Mouse (Mus musculus) CH12.LX (cell line): ENCODE measurements around the gene Vps45. TPM values are rescaled to one million over a fixed set of nuclear protein-coding genes. Genes with fewer than 3 reads are reported as not detected.

Experiments
- DNase-seq: peaks from one replicate; pipeline ENCODE4 v3.0.0-alpha.2; 2013; ENCODE audit errors: extremely low read depth
- H3K27ac ChIP-seq: 2 replicates; pipeline ENCODE4 v1.5.1; 2012; ENCODE audit warnings: low read depth, mild to moderate bottlenecking, control low read depth, moderate library complexity; ENCODE audit not compliant: insufficient read depth
- H3K27me3 ChIP-seq: replicated peaks from 2 replicates; pipeline ENCODE3; 2012; ENCODE audit warnings: inconsistent platforms
- H3K36me3 ChIP-seq, 2 experiments: replicated peaks in 1 of 2; 2 replicates each; pipeline versions ENCODE3 to v1.6.1; 2012; ENCODE audit warnings: inconsistent platforms in 1 of 2, low read length in 1 of 2, mild to moderate bottlenecking in 1 of 2, mixed read lengths in 1 of 2, moderate library complexity in 1 of 2; ENCODE audit not compliant: control insufficient read depth in 1 of 2, insufficient read depth in 1 of 2
- H3K4me1 ChIP-seq, 2 experiments: 2 replicates each; pipeline ENCODE4 v1.6.1; 2012; ENCODE audit warnings: inconsistent platforms in 1 of 2, moderate library complexity in 1 of 2; ENCODE audit not compliant: insufficient read depth in 2 of 2, control insufficient read depth in 1 of 2
- H3K4me2 ChIP-seq: 2 replicates; pipeline ENCODE4 v1.6.1; 2012; ENCODE audit warnings: low read depth, mild to moderate bottlenecking, control low read depth; ENCODE audit not compliant: poor library complexity, insufficient read depth, severe bottlenecking
- H3K4me3 ChIP-seq, 3 experiments: fragments of 150-350 bp in 1 of 3; sonication (generic) in 1 of 3; replicated peaks in 1 of 3; 2 replicates each; pipeline versions ENCODE3 to v1.5.1; 2011 to 2012; ENCODE audit warnings: low read depth in 2 of 3, low read length in 2 of 3, mild to moderate bottlenecking in 2 of 3, moderate library complexity in 2 of 3, control low read depth in 1 of 3, improper control_type of control experiment in 1 of 3, inconsistent platforms in 1 of 3, mixed read lengths in 1 of 3; ENCODE audit not compliant: poor library complexity in 1 of 3
- H3K79me2 ChIP-seq: replicated peaks from 2 replicates; pipeline ENCODE4 v1.6.1; 2012; ENCODE audit warnings: mild to moderate bottlenecking, moderate library complexity; ENCODE audit not compliant: control insufficient read depth, poor library complexity, insufficient read depth, severe bottlenecking; ENCODE audit errors: extremely low read depth
- H3K9ac ChIP-seq: 2 replicates; pipeline ENCODE4 v1.6.1; 2012; ENCODE audit warnings: low read depth, mild to moderate bottlenecking, control low read depth, moderate library complexity; ENCODE audit not compliant: insufficient read depth
- H3K9me3 ChIP-seq: replicated peaks from 2 replicates; pipeline ENCODE3; 2012; ENCODE audit warnings: low read length, inconsistent platforms, mixed read lengths
- BHLHE40 ChIP-seq: IDR thresholded peaks from 2 replicates; pipeline ENCODE4 v1.6.1; 2011; ENCODE audit warnings: mild to moderate bottlenecking, low read depth, low read length, improper control_type of control experiment
- ELF1 ChIP-seq: IDR thresholded peaks from 2 replicates; pipeline ENCODE4 v1.6.1; 2014; ENCODE audit warnings: low read depth, mild to moderate bottlenecking, inconsistent platforms, low read length, improper control_type of control experiment
- GABPA ChIP-seq: IDR thresholded peaks from 2 replicates; pipeline ENCODE4 v1.6.1; 2012; ENCODE audit warnings: low read depth, low read length, improper control_type of control experiment, inconsistent platforms; ENCODE audit not compliant: insufficient replicate concordance
- IRF4 ChIP-seq: IDR thresholded peaks from 2 replicates; pipeline ENCODE4 v1.6.1; 2014; ENCODE audit warnings: low read depth, mild to moderate bottlenecking, inconsistent platforms, low read length, improper control_type of control experiment
- MAFK ChIP-seq: IDR thresholded peaks from 2 replicates; pipeline ENCODE4 v1.6.1; 2011; ENCODE audit warnings: low read length, improper control_type of control experiment; ENCODE audit not compliant: insufficient replicate concordance
- MAZ ChIP-seq: IDR thresholded peaks from 2 replicates; pipeline ENCODE4 v1.6.1; 2012; ENCODE audit warnings: low read depth, mild to moderate bottlenecking, inconsistent platforms, low read length, improper control_type of control experiment, moderate library complexity
- MEF2A ChIP-seq: IDR thresholded peaks from 2 replicates; pipeline ENCODE4 v1.6.1; 2014; ENCODE audit warnings: low read depth, mild to moderate bottlenecking, inconsistent platforms, low read length, improper control_type of control experiment, borderline replicate concordance
- MXI1 ChIP-seq: IDR thresholded peaks from 2 replicates; pipeline ENCODE4 v1.6.1; 2011; ENCODE audit warnings: mild to moderate bottlenecking, low read depth, low read length, improper control_type of control experiment
- MYC ChIP-seq: IDR thresholded peaks from 2 replicates; pipeline ENCODE4 v1.6.1; 2011; ENCODE audit warnings: low read depth, mild to moderate bottlenecking, improper control_type of control experiment, low read length
- NRF1 ChIP-seq: IDR thresholded peaks from 2 replicates; pipeline ENCODE4 v1.6.1; 2014; ENCODE audit warnings: low read depth, mild to moderate bottlenecking, inconsistent platforms, low read length, improper control_type of control experiment, moderate library complexity
- PAX5 ChIP-seq: IDR thresholded peaks from 2 replicates; pipeline ENCODE4 v1.6.1; 2012; ENCODE audit warnings: low read length, inconsistent platforms, mixed read lengths
- POLR2AphosphoS2 ChIP-seq: IDR thresholded peaks from 2 replicates; pipeline ENCODE4 v1.6.1; 2011; ENCODE audit warnings: low read depth, low read length, improper control_type of control experiment
- SIN3A ChIP-seq: IDR thresholded peaks from 2 replicates; pipeline ENCODE4 v1.6.1; 2012; ENCODE audit warnings: low read length, improper control_type of control experiment, inconsistent platforms
- SMC3 ChIP-seq: IDR thresholded peaks from 2 replicates; pipeline ENCODE4 v1.6.1; 2011; ENCODE audit warnings: low read depth, low read length, improper control_type of control experiment
- USF2 ChIP-seq: conservative IDR thresholded peaks from 2 replicates; pipeline ENCODE4 v1.6.1; 2011; ENCODE audit warnings: low read depth, low read length, improper control_type of control experiment
- ZC3H11A ChIP-seq: IDR thresholded peaks from 2 replicates; pipeline ENCODE4 v1.6.1; 2012; ENCODE audit warnings: low read depth, mild to moderate bottlenecking, inconsistent platforms, low read length, improper control_type of control experiment
- ZKSCAN1 ChIP-seq: IDR thresholded peaks from 2 replicates; pipeline ENCODE4 v1.6.1; 2012; ENCODE audit warnings: low read depth, inconsistent platforms, low read length, improper control_type of control experiment, borderline replicate concordance
- ZMIZ1 ChIP-seq: IDR thresholded peaks from 2 replicates; pipeline ENCODE4 v1.6.1; 2012; ENCODE audit warnings: low read depth, mild to moderate bottlenecking, inconsistent platforms, low read length, improper control_type of control experiment
- ZNF384 ChIP-seq: IDR thresholded peaks from 2 replicates; pipeline ENCODE4 v1.6.1; 2012; ENCODE audit warnings: low read depth, low read length, improper control_type of control experiment, inconsistent platforms
- dilution Hi-C: fragments of 300-500 bp; cut with MboI; formaldehyde crosslinking; loops from 2 replicates; pipeline ENCODE4 v1.14.3; 2020; ENCODE audit warnings: low sequenced_read_pairs; ENCODE audit not compliant: extremely low pct_unique_long_range_greater_than_20kb, extremely low pct_ligation_motif_present
- in situ Hi-C: fragments of 300-500 bp; cut with MboI; formaldehyde crosslinking; loops from 3 replicates; pipeline ENCODE4 v1.14.3; 2019; ENCODE audit warnings: low sequenced_read_pairs, low pct_ligation_motif_present, low pct_unique_long_range_greater_than_20kb, mixed read lengths
- polyA plus RNA-seq: library from polyadenylated mRNA; unstranded; fragments of >175 nt; gene quantifications from 2 replicates; pipeline ENCODE4 v1.2.1, GENCODE M21; 2012; ENCODE audit warnings: low read depth; ENCODE audit not compliant: insufficient read length
- total RNA-seq, 2 experiments: library from RNA; depleted of rRNA; stranded (reverse); fragments of 300-350 nt in 1 of 2; fragments of >200 nt in 1 of 2; gene quantifications; 2 replicates each; pipeline ENCODE4 v1.2.3; 2012 to 2014

The Vps45 gene
- total and polyA plus RNA-seq, 3 experiments, result 16.2 to 20.8 (median 16.8) TPM

DNA sequence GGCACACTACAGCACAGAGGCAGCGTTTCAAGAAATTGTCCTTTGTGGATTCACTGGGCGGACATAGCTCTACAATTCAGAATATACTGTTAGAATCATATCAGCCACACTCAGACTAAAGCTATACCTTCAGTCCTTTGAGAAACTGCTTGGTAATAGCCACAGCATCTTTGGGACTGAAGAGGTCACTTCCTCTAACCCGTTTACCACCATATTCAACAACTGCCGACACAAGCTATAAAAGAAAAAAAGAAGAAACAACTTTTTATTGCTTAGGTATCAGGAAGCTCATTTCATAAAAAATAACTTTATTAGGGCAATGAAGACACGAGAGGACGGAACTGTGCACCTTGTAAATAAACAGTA lies 25.6 kb downstream of the Vps45 start:
- H3K79me2 ChIP-seq, result no peaks in the 10 kb centered on the region
- peaks cover 0 to 2% of the 10 kb centered on the region in 2 experiments; a peak in 2 of 4 replicates for H3K4me1 ChIP-seq
- TF ChIP-seq MYC, result no peak
- TF ChIP-seq ZNF384, result no peak
- TF ChIP-seq NRF1, result no peak
- no peak for TF ChIP-seq PAX5
- TF ChIP-seq POLR2AphosphoS2, result no peak
- TF ChIP-seq IRF4, result no peak
- no peak for TF ChIP-seq SIN3A
- no peak for TF ChIP-seq ELF1
- no peak for TF ChIP-seq ZC3H11A
- no peak for TF ChIP-seq MAFK
- TF ChIP-seq ZMIZ1, result no peak
- no peak overlapping the region for H3K4me2 ChIP-seq
- H3K27ac ChIP-seq, result no peak overlapping the region
- no peaks in the 10 kb centered on the region for H3K27me3 ChIP-seq
- in situ Hi-C loops (no loop called here), dilution Hi-C loops (no loop called here)
- peaks cover 22 to 61% of the 10 kb centered on the region in 2 experiments for H3K36me3 ChIP-seq
- H3K9me3 ChIP-seq, result no peaks in the 10 kb centered on the region
- H3K9ac ChIP-seq, result no peak overlapping the region
- DNase-seq, result no peak
- H3K4me3 ChIP-seq, result no peak overlapping the region

DNA sequence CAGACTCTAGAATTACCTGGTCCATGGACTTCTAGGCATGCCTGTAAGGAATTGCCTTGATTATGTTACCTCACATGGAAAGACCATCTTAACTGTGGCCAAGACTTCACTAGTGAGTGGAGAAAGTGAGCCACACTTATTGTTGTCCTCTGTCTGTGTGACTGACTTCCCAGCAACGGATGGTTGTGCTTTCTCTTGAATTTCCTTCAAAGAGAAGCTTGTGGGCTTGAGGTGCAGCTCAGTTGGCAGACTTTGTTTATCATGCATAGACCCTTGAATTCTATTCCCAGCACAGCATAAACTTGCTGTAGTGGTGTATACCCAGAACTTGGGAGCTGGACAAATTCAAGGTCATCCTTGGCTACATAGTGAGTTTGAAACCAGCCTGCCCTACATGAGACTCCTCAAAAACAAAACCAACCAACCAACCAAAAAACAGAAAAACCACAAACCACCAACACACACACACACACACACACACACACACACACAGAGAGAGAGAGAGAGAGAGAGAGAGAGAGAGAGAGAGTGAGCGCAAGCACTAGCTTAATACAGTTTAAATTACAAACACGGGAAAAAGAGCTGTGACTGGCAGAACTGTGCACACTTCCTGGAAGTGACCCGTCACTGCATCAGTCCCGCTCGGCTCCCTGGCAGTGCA lies 26.1 kb downstream of the Vps45 start:
- TF ChIP-seq GABPA, result no peak
- in situ Hi-C loops, result no loop called here
- Histone ChIP-seq H3K36me3 (peaks cover 22 to 61% of the 10 kb centered on the region in 2 experiments), H3K9ac (no peak overlapping the region), H3K79me2 (no peaks in the 10 kb centered on the region), H3K4me2 (no peak overlapping the region), H3K4me1 (peaks cover 0 to 4% of the 10 kb centered on the region in 2 experiments; a peak in 2 of 4 replicates), H3K27me3 (no peaks in the 10 kb centered on the region), H3K4me3 (no peak overlapping the region), H3K27ac (no peak overlapping the region), H3K9me3 (no peaks in the 10 kb centered on the region)
- no peak for DNase-seq
- dilution Hi-C loops, result no loop called here

- peaks cover 0 to 4% of the 10 kb centered on the region in 2 experiments; a peak in 2 of 4 replicates for H3K4me1 ChIP-seq
- H3K79me2 ChIP-seq, result no peaks in the 10 kb centered on the region
- H3K27me3 ChIP-seq, result no peaks in the 10 kb centered on the region
- H3K27ac ChIP-seq, result no peak overlapping the region
- no peaks in the 10 kb centered on the region for H3K9me3 ChIP-seq
- no peak for DNase-seq
- H3K4me3 ChIP-seq, result no peak overlapping the region
- no peak overlapping the region for H3K4me2 ChIP-seq
- peaks cover 22 to 52% of the 10 kb centered on the region in 2 experiments for H3K36me3 ChIP-seq
- TF ChIP-seq ZC3H11A, result no peak
- TF ChIP-seq MAZ, result no peak
- TF ChIP-seq BHLHE40, result no peak
- no peak for TF ChIP-seq SMC3
- no peak for TF ChIP-seq MXI1
- TF ChIP-seq MEF2A, result no peak
- no peak for TF ChIP-seq ZKSCAN1
- TF ChIP-seq USF2, result no peak
- TF ChIP-seq, all 38 proteins: peak for 0
- dilution Hi-C loops, result no loop called here
- H3K9ac ChIP-seq, result no peak overlapping the region
- in situ Hi-C loops, result no loop called here
These were observed 28.5 kb downstream of the Vps45 start for GRCm38 (mm10) chr3:96029766-96030165.
